Mouse (Mus musculus) limb, embryonic 14.5 days (tissue): ENCODE data around the gene Tjap1. TPM values are rescaled to one million over a fixed set of nuclear protein-coding genes. Genes with fewer than 3 reads are reported as not detected.

ENCODE experiments used
- ATAC-seq: fragments of 200-750 bp; cut with Nextera tagmentation; 2 replicates; pipeline ENCODE4 v1.8.0; 2017; ENCODE audit warnings: low read depth, moderate number of reproducible peaks, moderate TSS enrichment; ENCODE audit not compliant: low FRiP score
- DNase-seq: peaks from one replicate; pipeline ENCODE4 v3.0.0-alpha.2; 2015; ENCODE audit warnings: low spot score
- H3K27ac ChIP-seq: fragments of 300-500 bp; sonication (generic); replicated peaks from 2 replicates; pipeline ENCODE4 v1.5.1; 2014; ENCODE audit warnings: low read depth, mild to moderate bottlenecking, low read length, moderate library complexity, mixed read lengths
- H3K27me3 ChIP-seq: fragments of 300-500 bp; sonication (generic); 2 replicates; pipeline ENCODE4 v1.6.1; 2014; ENCODE audit warnings: low read length, mixed read lengths; ENCODE audit not compliant: control insufficient read depth, insufficient read depth
- H3K36me3 ChIP-seq: fragments of 300-500 bp; sonication (generic); 2 replicates; pipeline ENCODE4 v1.6.1; 2014; ENCODE audit warnings: mild to moderate bottlenecking, low read length, moderate library complexity, mixed read lengths; ENCODE audit not compliant: control insufficient read depth, insufficient read depth
- H3K4me1 ChIP-seq: fragments of 300-500 bp; sonication (generic); 2 replicates; pipeline ENCODE4 v1.6.1; 2014; ENCODE audit warnings: antibody characterized with exemption, low read length, mixed read lengths; ENCODE audit not compliant: control insufficient read depth, insufficient read depth
- H3K4me2 ChIP-seq: fragments of 300-500 bp; sonication (generic); replicated peaks from 2 replicates; pipeline ENCODE4 v1.6.1; 2014; ENCODE audit warnings: low read depth, mild to moderate bottlenecking, low read length, moderate library complexity; ENCODE audit not compliant: severe bottlenecking
- H3K4me3 ChIP-seq: fragments of 300-500 bp; sonication (generic); replicated peaks from 2 replicates; pipeline ENCODE4 v1.5.1; 2014; ENCODE audit warnings: low read length
- H3K9ac ChIP-seq: fragments of 300-500 bp; sonication (generic); 2 replicates; pipeline ENCODE4 v1.6.1; 2014; ENCODE audit warnings: mild to moderate bottlenecking, low read depth, low read length, moderate library complexity; ENCODE audit not compliant: severe bottlenecking
- H3K9me3 ChIP-seq: fragments of 300-500 bp; sonication (generic); 2 replicates; pipeline ENCODE4 v1.6.1; 2016; ENCODE audit warnings: low read length; ENCODE audit not compliant: control insufficient read depth
- POLR2A ChIP-seq: fragments of 200-500 bp; IDR thresholded peaks from 2 replicates; pipeline ENCODE4 v1.8.0; 2012; ENCODE audit warnings: inconsistent platforms, mild to moderate bottlenecking, moderate library complexity, borderline replicate concordance; ENCODE audit not compliant: insufficient read depth, insufficient read length; ENCODE audit errors: extremely low read depth
- WGBS: fragments of 180-500 bp; shearing (Covaris S2); extraction: QIAGEN DNeasy Blood & Tissue Kit; methylation state at CpG from one replicate; pipeline ENCODE4 v1.1.7; 2014; 5-methylcytosine and 5-hydroxymethylcytosine counted together
- polyA plus RNA-seq, 2 experiments: library from polyadenylated mRNA; depleted of rRNA in 1 of 2; stranded (reverse) in 1 of 2; unstranded in 1 of 2; fragments of >200 nt; fragmentation: Nextera tagmentation in 1 of 2; extraction: Ambion mirVana in 1 of 2; gene quantifications; 2 replicates each; pipeline versions ENCODE4 v1.2.1 to v1.2.3; 2012 to 2014

Tjap1 gene
- polyA plus RNA-seq, 2 experiments, result 50.6 to 117 TPM

DNA sequence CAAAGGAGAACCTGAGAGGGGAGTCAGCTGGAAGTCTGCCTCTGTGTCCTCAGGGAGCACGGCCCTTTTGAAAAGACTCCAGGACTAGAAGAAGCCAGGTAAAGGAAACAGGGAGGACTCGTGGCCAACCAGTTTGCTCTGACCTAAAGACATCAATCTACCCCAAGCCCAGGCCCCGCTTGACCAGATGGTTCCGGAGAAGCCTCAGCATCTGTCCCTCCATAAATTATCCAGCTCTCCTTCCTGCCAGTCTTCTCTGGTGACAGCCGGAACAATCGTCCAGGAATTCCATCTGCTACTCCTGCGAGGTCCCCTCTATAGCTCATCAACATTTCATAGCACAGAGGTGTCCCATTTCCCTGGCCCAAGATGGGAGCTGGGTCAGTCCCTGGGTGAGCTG, 1.8 kb upstream of the Tjap1 start:
- DNase-seq (no peak), ATAC-seq (no peak)
- H3K4me3 ChIP-seq, result no peak overlapping the region
- H3K9me3 ChIP-seq, result no peaks in the 10 kb centered on the region
- no peak overlapping the region for H3K27ac ChIP-seq
- no peak overlapping the region for H3K9ac ChIP-seq
- H3K36me3 ChIP-seq, result peaks cover 13% of the 10 kb centered on the region; the same call in 1 of the 2 replicates
- WGBS, result 41% methylated on average over 7 of the region's 7 CpGs
- no peak overlapping the region for H3K4me2 ChIP-seq
- H3K27me3 ChIP-seq, result no peaks in the 10 kb centered on the region
- H3K4me1 ChIP-seq, result peaks cover 16% of the 10 kb centered on the region
- TF ChIP-seq POLR2A, result no peak

DNA sequence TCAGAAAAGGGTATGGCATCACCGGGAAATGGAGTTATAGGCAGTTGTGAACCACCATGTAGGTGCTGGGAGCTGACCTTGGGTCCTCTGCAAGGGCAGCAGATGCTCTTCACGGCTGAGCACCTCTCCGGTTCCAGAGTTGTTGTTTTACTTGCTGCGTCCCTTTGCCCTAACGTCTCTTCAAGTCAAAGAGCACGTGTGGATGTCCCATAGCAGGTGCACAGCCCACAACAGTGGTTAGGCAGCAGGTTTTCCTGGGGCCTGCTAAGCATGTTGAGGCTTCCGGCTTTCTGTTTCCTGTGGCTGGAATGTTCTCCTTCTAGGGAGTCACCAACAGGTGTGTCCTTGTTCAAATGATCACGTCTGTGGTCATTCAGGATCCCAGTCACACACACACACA, 1.1 kb upstream of the Tjap1 start:
- ATAC-seq (no peak), DNase-seq (no peak)
- H3K36me3 ChIP-seq, result peaks cover 21% of the 10 kb centered on the region
- no peak overlapping the region for H3K9ac ChIP-seq
- no peak overlapping the region for H3K4me3 ChIP-seq
- TF ChIP-seq POLR2A, result no peak
- no peak overlapping the region for H3K27ac ChIP-seq
- peaks cover 16% of the 10 kb centered on the region for H3K4me1 ChIP-seq
- no peak overlapping the region for H3K4me2 ChIP-seq
- no peaks in the 10 kb centered on the region for H3K27me3 ChIP-seq
- whole genome bisulfite sequencing, result 79% methylated on average over 8 of the region's 8 CpGs
- no peaks in the 10 kb centered on the region for H3K9me3 ChIP-seq

DNA sequence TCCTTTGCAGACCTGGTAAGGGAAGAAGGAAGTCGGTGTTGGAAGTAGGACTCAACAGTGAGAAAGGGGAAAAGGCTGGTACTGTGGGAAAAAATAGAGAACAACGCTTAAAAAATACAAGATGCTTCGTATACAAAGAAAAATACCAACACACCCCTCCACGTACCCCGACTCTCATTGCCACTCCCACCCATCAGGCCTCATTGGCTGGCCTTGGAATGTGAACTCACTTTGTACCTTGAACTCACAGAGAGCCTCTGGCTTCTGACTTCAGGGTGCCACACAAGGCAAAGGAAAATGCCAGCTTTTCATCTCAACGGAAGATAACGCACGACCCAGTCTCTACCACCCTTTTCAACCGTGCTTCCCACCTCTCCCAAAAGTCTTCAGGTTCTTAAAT, 314 bp upstream of the Tjap1 start:
- Histone ChIP-seq H3K36me3 (peaks cover 28% of the 10 kb centered on the region), H3K9ac (peak overlapping the region; percentile 74; the same call in 1 of the 2 replicates), H3K27ac (peak overlapping the region; percentile 96), H3K27me3 (no peaks in the 10 kb centered on the region), H3K4me2 (peak overlapping the region; percentile 74), H3K9me3 (no peaks in the 10 kb centered on the region), H3K4me1 (peaks cover 20% of the 10 kb centered on the region), H3K4me3 (peak overlapping the region; percentile 76)
- no peak for DNase-seq
- TF ChIP-seq POLR2A, result no peak
- WGBS, result 29% methylated on average over 9 of the region's 9 CpGs
- peak; percentile 4 for ATAC-seq

GRCm38 (mm10) chr17:46278011-46278765, 4.6 kb downstream of the Tjap1 start:
- 61% methylated on average over 12 of the region's 12 CpGs for WGBS
- Histone ChIP-seq H3K9ac (no peak overlapping the region), H3K4me1 (peaks cover 32% of the 10 kb centered on the region), H3K27ac (peak overlapping the region; percentile 70), H3K36me3 (peaks cover 54% of the 10 kb centered on the region), H3K27me3 (no peaks in the 10 kb centered on the region), H3K9me3 (no peaks in the 10 kb centered on the region), H3K4me2 (0 out of 2 replicates have a peak overlapping the region, but pooled peaks have one; percentile 5), H3K4me3 (no peak overlapping the region)
- no peak for TF ChIP-seq POLR2A
- ATAC-seq (no peak), DNase-seq (no peak)

GRCm38 (mm10) chr17:46277586-46277985, 5.2 kb downstream of the Tjap1 start:
- Histone ChIP-seq H3K36me3 (peaks cover 56% of the 10 kb centered on the region), H3K9ac (peak overlapping the region; percentile 12; the same call in 1 of the 2 replicates), H3K27me3 (no peaks in the 10 kb centered on the region), H3K4me2 (no peak overlapping the region), H3K27ac (peak overlapping the region; percentile 70), H3K4me1 (peaks cover 32% of the 10 kb centered on the region), H3K9me3 (no peaks in the 10 kb centered on the region), H3K4me3 (no peak overlapping the region)
- DNase-seq, result peak; percentile 27
- no peak for ATAC-seq
- 8% methylated on average over 4 of the region's 4 CpGs for whole genome bisulfite sequencing
- TF ChIP-seq POLR2A, result no peak
